Mouse (Mus musculus): ENCODE measurements around the gene Tmem217.

GRCm38 (mm10) chr17:29490713-29491581 lies 61.2 kb downstream of the Tmem217 start, which contains the start of gene Pim1:
- TF ChIP-seq CTCF (conservative IDR thresholded peaks at IDR 0.05; ENCODE audit: low read length): no peak
- no peak for TF ChIP-seq NANOG (IDR thresholded peaks at IDR 0.05; ENCODE audit: borderline replicate concordance, low read length)
- TF ChIP-seq POU5F1 (IDR thresholded peaks at IDR 0.05; ENCODE audit: borderline replicate concordance, low read length): no peak

Data from E14TG2a.4 (cell line).